Mouse (Mus musculus) left cerebral cortex, postnatal 25 days (tissue): ENCODE measurements at regions not wholly inside any gene's neighbourhood (a gene's known extent, or its start where the extent isn't known, plus 50 kb on each side); places are given as distances from the start of the nearest gene placed in this dataset.

Source experiments
- DNase-seq, 2 experiments: peaks; one replicate each; pipeline ENCODE4 v3.0.0; 2022; ENCODE audit warnings: low spot score in 2 of 2, mixed read lengths in 1 of 2
- intact Hi-C: fragments of 180-260 bp; cut with DNase I; formaldehyde crosslinking; loops from one replicate; pipeline ENCODE4 v1.15.1; 2025

DNA sequence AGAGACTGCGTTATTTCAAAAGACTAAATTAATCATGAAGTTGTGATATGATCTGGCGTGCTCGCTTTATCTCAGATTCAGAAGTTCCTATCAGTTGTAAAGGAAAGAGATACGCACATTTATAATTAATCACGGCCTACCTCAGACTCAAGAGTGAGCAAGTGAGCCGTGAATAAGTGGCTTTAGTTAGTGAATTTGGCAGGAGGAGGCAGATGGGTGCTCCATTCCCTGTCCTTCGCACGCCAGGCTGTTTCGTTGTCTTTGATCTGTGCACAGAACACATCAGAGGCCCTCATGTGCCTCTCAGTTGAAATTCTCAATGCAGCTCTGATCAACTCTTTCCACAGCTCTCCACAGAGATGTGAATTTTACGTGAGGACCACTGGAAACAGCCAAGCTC lies 140.4 kb upstream of the Fam241a start:
- intact Hi-C loops = no loop called here
- no peak for DNase-seq

DNA sequence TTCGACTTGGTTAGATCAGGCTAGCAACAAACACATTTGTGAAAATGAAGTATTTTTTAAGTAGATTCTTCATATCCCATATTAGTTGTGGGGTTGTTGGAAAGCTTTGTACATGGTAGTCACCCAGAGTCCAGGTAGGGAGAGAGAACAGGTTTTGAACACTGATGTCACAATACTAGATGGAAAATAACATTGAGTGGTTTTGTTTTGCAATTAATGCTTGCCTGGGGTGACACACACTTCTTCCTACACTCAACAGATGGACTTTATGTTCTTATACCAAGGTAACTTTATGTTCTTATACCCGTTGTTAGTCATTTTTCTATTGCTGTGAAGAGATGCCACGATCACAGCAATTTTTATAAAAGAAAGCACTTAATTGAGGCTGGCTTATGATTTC lies 134.2 kb upstream of the Fam241a start:
- intact Hi-C loops = no loop called here

DNA sequence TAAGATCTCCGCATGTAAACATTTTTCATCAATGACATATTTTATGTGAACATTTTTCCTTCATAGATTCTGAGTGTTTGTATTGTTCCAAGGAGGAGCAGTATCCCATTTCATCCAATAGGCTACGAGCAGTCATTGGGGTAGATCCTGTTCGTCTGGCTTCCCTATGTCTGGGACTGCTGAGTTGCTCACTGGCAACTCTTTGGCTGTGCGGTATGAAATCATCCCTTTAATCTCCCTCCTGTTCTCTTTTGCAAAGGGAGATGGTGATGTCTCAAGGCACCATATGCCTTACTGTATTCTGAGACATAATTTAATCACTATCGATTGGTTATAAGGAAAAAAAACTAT lies 133.4 kb upstream of the Fam241a start:
- no peak for DNase-seq
- intact Hi-C loops = no loop called here

More for the DNA sequence above, 134.2 kb upstream of the Fam241a start:
- no peak for DNase-seq

DNA sequence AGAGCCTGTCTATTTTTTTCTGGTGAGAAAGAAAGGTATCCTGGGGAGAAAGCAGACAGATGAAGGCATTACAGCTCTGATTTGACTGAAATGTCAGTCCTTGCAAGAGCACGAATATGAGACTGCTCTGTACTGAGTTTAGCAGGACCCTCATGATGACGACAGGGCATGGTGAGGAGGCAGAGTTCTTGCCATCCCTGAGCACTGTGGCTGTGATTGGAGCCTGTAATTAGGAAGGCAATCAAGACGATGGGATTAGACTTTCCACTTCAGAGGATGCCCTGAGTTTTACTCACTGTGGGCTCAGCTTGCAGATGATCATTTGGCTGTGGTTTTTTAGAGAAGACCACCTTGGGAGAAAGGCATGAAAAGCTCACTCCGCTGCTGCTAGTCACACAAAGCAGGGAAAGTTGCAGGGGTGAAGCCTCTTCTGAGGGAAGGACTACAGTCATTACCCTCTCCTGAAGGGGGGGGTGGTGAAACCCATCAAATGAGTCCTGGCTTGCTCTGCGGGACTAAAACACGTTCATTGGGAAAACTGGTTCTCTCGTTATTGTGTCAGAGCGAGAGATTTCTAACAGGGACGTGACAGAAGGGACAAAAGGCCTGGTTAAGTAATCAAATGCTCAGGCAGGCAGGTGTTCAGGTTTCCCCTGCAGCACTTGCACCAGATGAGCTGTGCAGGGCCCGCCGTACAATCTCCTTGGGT lies 132.9 kb upstream of the Fam241a start:
- no peak for DNase-seq
- intact Hi-C loops = no loop called here

DNA sequence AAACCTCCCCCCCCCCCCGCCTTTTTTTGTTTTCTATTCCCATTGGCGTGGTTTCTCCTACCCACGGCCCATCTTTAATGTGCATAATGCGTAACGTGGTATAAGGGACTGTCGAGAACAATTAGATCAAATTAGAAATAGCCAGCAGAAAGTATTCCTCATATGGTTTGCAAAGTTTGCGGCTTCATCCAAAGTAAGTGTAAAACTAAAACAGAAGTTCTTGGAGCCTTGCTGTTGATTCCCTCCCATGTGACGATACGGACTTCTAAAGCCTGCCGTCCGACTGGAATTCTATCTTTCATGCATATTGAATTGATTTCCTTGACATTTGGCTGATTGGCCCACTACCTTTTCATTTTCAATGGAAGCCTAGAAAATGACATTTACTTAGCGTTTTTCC lies 128.7 kb upstream of the Fam241a start:
- intact Hi-C loops = no loop called here
- DNase-seq = no peak

DNA sequence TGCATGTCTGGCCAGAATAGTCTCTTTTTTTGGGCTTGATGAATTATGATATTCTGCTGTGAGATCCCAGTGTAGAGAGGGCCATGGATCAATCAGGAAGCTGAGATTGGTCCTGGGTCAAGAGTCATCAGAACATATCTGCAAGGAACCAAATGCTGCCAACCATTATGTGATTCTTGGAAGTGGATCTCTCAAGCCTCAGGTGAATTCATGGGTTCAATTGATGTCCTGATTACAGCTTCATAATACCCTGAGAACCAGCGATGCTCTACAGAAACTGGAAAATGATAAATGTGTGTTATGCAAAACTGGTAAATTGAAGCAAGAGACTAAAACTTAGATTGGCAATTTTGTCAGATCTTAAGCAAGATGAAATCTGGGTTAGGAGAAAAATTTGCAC lies 118.8 kb upstream of the Fam241a start:
- DNase-seq = no peak
- intact Hi-C loops = no loop called here

DNA sequence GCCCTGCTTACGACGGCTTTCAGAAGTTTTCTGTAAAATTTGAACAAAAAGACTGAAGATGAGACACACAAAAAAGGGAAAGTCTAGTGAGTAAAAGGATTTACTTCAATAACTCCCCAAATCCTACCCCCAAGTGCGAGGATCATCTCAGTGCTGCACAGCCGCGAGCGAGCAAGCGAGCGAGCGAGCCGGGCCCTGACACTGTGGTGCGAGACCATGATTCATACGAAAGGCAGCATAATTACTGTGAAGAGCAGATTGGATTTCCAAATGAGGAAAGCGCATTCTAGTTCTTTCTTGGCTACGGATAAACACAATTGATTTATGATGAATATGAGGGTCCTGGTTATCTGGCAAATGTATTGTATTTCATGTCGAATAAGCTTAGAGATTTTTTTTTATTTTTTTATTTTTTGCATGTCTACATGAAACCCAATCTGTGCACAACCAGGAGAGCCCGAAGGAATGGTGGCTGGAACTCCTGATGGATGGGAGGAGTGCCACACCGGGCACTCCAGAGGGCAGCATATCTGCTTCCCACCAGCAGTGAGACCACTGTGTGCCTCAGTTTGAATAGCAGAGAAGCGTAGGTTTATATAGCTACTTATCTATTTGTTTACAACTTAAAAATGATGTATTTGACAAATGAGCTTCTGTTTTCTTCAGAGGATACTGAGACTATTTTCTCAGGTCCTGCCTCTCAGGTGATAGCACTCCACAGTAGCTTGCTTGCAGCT lies 106.9 kb upstream of the Fam241a start:
- intact Hi-C loops = loop anchor here (1.0 to 5.0 kb wide), 2 partner anchors 335 to 1199 kb away; no protein-coding TSS in a partner anchor
- DNase-seq = peak in 1 of 2 experiments; percentile 12

DNA sequence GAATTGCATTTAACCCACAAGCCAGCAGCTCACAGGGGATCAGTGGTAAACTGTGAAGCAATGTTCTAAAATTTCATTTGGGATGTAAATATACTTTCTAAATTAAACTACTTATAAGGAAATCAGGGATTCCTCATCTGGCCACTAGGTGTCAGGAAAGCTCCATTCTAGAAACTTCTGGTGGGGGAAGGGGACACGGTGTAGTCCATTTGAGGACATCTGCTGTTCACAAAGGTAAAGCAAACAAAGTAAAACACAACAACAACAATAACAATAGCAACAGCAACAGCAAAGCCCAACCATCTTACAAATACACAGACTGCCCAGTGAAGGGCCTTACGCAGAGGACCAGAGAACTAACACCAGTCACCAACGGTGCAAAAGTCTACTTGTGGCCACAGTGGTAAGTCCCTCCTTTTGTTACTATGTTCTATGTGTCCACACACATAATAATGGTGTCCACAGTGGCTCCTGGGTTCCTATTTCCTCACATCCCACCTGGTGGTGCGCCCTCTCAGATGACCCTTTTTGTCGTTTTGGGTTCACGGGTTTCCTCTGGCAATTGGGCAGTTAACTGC lies 105.9 kb upstream of the Fam241a start:
- peak; percentile 20 to 61 for DNase-seq
- intact Hi-C loops = loop anchor here (1.0 to 5.0 kb wide), 2 partner anchors 336 to 1200 kb away; no protein-coding TSS in a partner anchor

DNA sequence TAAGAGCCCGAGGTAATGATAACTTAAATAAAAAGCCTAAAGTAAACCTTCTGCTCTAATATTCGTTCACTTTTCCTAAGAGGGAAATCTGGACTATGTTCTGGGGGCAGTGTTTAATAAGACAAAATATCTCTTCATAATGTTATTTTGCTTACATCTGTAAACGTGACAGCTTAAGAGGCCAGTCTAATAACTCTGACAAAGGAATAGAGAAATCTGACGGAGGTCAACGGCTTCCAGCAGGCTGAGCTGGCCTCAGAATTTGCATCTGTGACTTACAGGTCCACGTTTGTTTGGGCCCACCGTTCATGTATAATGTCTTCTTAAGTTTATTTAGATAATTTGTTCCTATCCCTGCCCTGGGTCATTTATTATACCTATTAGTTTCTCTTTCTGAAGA lies 99.6 kb upstream of the Fam241a start:
- intact Hi-C loops = no loop called here
- no peak for DNase-seq

DNA sequence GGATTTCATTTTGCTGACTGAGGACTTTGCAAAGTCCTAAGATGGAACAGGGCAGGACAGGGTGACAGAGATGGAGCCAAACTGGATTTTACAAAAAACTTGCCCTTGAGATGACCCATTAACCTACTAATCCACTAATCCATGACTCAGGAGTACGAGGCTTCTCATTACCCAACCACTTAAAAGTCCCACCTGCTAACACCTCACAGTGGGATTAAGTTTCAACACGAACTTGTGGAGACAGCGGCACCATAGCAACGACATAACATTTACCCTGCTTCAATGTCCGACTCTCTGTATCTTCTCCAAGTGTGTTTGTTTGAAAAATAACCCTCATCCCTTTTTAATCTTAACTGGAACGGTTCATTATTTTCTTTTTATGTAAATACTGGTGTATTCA lies 91.5 kb upstream of the Fam241a start:
- intact Hi-C loops = no loop called here
- no peak for DNase-seq

DNA sequence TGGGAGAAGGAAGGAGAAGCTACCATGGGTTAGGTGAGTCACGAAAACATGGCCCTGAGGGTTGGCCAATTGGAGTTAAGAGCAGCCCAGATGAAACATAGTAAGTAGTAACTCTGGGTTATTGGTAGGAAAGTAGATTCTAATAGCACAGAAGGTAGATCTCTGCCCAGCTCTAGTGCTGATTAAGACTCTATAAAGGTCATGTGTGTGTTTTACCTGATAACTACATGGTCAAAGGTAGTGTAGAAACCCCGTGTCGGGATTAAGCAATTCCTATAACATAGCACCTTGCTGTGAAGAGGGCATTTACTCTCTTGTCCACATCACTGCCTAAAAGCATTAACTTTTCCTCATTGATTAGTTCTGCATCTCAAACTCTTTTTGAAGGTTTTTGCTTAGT lies 89.0 kb upstream of the Fam241a start:
- intact Hi-C loops = no loop called here
- DNase-seq = no peak

DNA sequence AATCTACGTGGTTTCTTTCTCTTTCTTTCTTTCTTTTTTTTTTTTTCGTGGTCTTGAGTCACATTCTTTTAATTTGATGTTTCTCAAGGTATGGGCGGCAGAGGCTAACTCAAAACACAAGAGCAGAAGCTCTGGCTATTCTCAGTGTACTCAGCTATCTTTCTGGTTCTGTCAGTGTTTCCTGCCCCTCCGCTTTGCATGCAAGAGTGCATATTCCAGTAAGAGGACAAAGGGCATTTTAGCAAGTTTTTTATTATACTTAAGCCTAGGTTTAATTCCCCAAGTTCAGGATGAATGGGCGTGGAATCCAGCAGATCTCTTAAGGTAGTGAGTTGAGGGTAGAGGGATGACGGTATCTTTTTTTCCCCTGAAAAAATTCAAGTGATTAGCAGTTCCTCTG lies 81.1 kb upstream of the Fam241a start:
- intact Hi-C loops = no loop called here

DNA sequence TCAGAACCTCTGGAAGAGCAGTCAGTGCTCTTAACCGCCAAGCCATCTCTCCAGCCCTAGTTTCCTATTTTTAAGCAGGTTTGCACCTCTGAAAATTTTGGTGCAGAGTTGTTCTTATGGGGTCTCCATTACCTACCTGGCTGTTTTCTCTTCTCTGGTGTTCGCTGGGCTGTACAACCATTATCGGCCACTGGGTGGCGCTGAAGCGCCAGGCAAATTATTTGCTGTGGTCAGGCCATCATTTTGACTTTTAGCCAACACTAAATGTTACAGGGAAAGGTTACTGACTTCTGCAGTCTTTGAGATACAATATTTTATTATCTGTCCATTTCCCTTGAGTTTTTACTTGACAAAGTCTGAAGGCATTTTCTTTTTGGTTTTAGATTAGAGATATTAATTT lies 74.8 kb upstream of the Fam241a start:
- DNase-seq = peak; percentile 50 to 52
- intact Hi-C loops = no loop called here

More for the DNA sequence above, 81.1 kb upstream of the Fam241a start:
- no peak for DNase-seq

DNA sequence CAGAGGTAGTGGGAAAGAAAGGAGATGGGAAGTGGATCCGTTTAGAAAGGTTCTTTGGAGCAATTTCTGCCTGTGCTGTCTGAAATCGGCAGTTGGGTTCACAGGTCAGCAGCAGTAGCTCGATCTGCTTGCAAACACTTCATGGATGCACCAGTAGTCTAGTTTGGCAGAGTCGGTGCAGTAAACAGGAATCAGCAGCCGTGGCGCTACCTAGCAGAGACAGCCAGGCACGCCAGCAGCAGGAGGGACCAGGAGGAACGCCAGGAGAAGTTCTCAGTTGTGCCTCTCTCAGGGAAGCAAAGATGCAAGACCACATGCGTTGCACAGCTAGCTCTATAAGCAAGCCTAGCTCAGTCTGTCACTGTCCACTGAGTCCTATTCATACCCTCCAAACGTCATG lies 71.0 kb upstream of the Fam241a start:
- DNase-seq = no peak
- intact Hi-C loops = no loop called here

DNA sequence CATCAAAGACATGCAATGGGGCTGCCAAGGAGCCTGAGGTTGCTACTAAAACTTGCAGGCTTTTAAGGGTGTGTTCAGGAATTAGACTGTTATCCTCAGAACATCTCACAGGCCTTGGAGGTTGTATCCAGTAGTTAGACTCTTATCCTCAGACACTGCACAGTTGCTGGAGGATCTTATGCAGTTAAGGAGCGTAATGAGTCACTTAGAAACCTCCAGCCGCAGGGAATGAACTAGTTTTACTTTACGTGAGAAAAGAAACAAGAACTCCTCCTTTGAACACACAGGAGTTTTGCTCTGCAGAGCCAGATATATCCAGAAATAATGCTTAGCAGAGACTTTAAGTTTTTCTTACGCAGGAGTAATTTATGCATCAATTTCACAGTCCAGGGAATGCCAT lies 70.1 kb upstream of the Fam241a start:
- DNase-seq = peak in 1 of 2 experiments; percentile 49
- intact Hi-C loops = no loop called here

DNA sequence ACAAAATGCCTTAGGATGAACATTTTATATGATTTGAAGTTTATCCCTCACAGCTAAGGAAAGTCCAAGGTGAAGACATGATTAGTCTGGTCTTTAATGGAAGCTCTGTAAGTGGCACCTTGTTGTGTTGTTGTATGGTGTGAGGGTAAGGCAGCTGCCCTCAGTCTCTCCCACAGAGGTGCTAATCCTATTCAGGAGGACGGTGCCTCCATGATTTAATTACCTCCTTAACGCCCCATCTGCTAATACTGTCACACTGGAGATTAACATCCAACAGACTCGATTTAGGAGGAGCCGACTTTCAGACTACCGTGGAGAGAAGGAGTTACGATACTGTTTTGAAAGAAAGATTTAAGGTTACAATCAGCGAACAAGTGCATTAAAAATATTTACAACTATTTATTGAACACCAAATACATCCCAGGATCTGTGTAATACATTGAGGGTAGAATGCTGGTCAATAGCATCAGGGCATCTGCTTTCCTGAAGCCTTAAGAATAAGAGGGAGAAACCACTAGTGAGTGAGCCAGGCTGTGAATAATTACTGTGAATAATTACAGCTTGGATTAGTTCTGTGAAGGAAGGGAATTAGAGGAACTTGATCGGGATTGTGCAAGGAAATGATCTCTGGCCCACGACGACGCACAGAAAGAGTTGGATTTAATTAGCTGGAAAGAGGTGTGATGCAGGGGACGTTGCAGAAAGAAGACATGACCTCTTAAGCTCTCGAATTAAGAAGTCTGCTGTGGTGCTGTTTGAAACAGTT lies 63.0 kb upstream of the Fam241a start:
- DNase-seq = no peak
- intact Hi-C loops = no loop called here

DNA sequence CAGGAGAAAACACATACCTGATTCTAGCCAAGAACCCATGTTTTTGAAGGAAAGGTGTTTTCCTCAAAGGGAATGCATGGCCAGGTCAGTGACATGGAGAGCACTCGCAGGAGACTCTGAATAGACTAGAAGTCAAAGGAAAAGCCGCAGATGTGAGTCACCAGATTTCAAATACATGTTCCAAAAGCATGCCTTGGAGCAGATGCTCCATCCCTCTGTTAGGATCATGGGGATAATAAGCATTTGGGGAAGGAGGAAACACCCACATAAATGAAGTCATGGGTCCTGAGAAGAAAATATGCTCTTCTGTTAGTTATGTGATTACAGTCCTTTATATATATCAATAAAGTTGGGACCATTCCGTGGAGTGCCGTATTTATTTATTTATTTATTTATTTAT lies 58.7 kb upstream of the Fam241a start:
- intact Hi-C loops = no loop called here
- peak in 1 of 2 experiments; percentile 39 for DNase-seq

DNA sequence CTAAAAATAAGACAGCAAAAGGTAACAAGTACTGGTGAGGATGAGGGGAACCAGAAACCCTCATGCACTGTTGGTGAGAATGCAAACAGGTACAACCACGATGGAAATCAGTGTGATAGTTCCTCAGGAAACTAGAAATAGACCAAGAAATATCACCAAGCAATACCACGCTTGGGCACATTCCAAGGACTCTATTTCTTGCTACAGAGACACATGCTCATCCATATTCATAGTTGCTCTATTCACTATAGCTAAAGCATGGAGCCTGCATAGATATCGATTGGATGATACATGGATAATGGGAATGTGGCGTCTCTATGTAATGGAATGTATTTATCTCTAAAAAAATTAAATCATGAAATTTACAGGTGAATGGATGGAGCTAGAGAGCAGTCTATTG lies 57.5 kb upstream of the Fam241a start:
- intact Hi-C loops = no loop called here
- peak in 1 of 2 experiments; percentile 80 for DNase-seq

DNA sequence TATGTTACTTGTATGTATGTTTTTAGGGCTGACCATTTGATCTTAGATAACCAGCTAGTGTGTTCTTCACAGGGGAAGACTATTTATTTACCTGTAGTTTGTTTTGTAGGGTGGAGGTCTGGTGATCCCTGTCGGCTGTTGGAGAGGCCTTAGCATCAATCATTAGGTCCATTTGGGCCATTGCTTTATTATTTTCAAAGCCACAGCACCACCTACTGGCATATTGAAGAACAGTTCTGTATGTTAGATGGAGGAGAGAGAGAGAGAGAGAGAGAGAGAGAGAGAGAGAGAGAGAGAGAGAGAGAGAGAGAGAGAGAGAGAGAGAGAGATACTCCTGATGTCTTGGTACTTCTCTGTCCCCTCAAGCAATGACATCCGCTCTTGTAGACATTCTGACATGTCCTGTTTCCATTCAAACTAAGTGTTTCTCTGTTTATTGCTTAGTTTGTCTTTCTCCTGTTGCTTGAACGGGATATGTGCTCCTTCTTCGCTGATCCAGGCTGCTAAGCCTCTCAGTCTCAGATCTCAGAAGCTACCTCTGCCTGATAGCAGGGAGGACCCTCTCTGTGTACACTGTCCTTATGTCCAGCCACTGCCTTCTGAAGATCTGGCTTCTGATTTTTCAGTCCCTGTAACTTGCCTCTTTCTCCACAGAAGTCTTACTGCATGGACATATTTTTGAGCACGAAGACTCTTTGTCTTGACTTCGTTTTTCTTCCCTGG lies 52.9 kb upstream of the Fam241a start:
- DNase-seq = peak; percentile 67 to 85
- intact Hi-C loops = loop anchor here (2.0 to 5.0 kb wide), 6 partner anchors 57 to 377 kb away; partner anchors contain the start of gene Ap1ar
